Mouse (Mus musculus): ENCODE results near the gene Ftcd. TPM values are rescaled to one million over a fixed set of nuclear protein-coding genes. Genes with fewer than 3 reads are reported as not detected.

The Ftcd gene
- total RNA-seq, 2 experiments from 2014 or later, result not detected

- no peak for ATAC-seq (replicated peaks; ENCODE audit: low FRiP score, poor library complexity, severe bottlenecking)
Observed at GRCm38 (mm10) chr10:76590197-76590596, 14.7 kb downstream of the Ftcd start.

GRCm38 (mm10) chr10:76596338-76596737, 20.9 kb downstream of the Ftcd start:
- ATAC-seq (replicated peaks; ENCODE audit: low FRiP score, poor library complexity, severe bottlenecking), result 0 out of 2 replicates have a peak, but pooled peaks have one; percentile 24

GRCm38 (mm10) chr10:76602690-76603089, 27.2 kb downstream of the Ftcd start:
- ATAC-seq (replicated peaks; ENCODE audit: low FRiP score, poor library complexity, severe bottlenecking), result no peak

- ATAC-seq (replicated peaks; ENCODE audit: low FRiP score, poor library complexity, severe bottlenecking), result no peak
Observed at GRCm38 (mm10) chr10:76612473-76612872, 37.0 kb downstream of the Ftcd start.

- no peak for ATAC-seq (replicated peaks; ENCODE audit: low FRiP score, poor library complexity, severe bottlenecking)
Observed at GRCm38 (mm10) chr10:76622411-76622810, 47.0 kb downstream of the Ftcd start.

- no peak for ATAC-seq (replicated peaks; ENCODE audit: low FRiP score, poor library complexity, severe bottlenecking)
Observed at GRCm38 (mm10) chr10:76622928-76623680, 47.7 kb downstream of the Ftcd start, which contains the start of gene Col6a2. TSS of gene Col6a2 (minus strand) at chr10:76623630.

GRCm38 (mm10) chr10:76623734-76624133, 48.3 kb downstream of the Ftcd start:
- no peak for ATAC-seq (replicated peaks; ENCODE audit: low FRiP score, poor library complexity, severe bottlenecking)

- no peak for ATAC-seq (replicated peaks; ENCODE audit: low FRiP score, poor library complexity, severe bottlenecking)
Observed at GRCm38 (mm10) chr10:76624903-76625302, 49.5 kb downstream of the Ftcd start.

- ATAC-seq (replicated peaks; ENCODE audit: low FRiP score, poor library complexity, severe bottlenecking), result no peak
Observed at GRCm38 (mm10) chr10:76627714-76628113, 52.3 kb downstream of the Ftcd start.

- no peak for ATAC-seq (replicated peaks; ENCODE audit: low FRiP score, poor library complexity, severe bottlenecking)
Observed at GRCm38 (mm10) chr10:76630657-76631056, 55.2 kb downstream of the Ftcd start.

- no peak for ATAC-seq (replicated peaks; ENCODE audit: low FRiP score, poor library complexity, severe bottlenecking)
Observed at GRCm38 (mm10) chr10:76632630-76633029, 57.2 kb downstream of the Ftcd start.

- ATAC-seq (replicated peaks; ENCODE audit: low FRiP score, poor library complexity, severe bottlenecking), result no peak
Observed at GRCm38 (mm10) chr10:76634094-76634571, 58.7 kb downstream of the Ftcd start.

- ATAC-seq (replicated peaks; ENCODE audit: low FRiP score, poor library complexity, severe bottlenecking), result no peak
Observed at GRCm38 (mm10) chr10:76634584-76634983, 59.1 kb downstream of the Ftcd start.

GRCm38 (mm10) chr10:76636026-76636425, 60.6 kb downstream of the Ftcd start:
- ATAC-seq (replicated peaks; ENCODE audit: low FRiP score, poor library complexity, severe bottlenecking), result no peak

- no peak for ATAC-seq (replicated peaks; ENCODE audit: low FRiP score, poor library complexity, severe bottlenecking)
Observed at GRCm38 (mm10) chr10:76636601-76637000, 61.2 kb downstream of the Ftcd start.

Other genes starting within 250 kb of the Ftcd start
- 0.77 and 0.84 TPM in 2 replicates for gene Dip2a, start 230.4 kb upstream of the Ftcd start, total RNA-seq (2015; ENCODE audit: low replicate concordance)
- 0.34 and 4.7 TPM in 2 replicates for gene Dip2a, start 230.4 kb upstream of the Ftcd start, total RNA-seq (2017; ENCODE audit: low replicate concordance)
- not detected in 2 replicates for gene AC141477.1, start 135.2 kb upstream of the Ftcd start, total RNA-seq (2015; ENCODE audit: low replicate concordance)
- not detected in 2 replicates for gene AC141477.1, start 135.2 kb upstream of the Ftcd start, total RNA-seq (2017; ENCODE audit: low replicate concordance)
- 22.4 and 25.0 TPM in 2 replicates for gene Pcnt, start 132.9 kb upstream of the Ftcd start, total RNA-seq (2015; ENCODE audit: low replicate concordance)
- 31.9 and 34.8 TPM in 2 replicates for gene Pcnt, start 132.9 kb upstream of the Ftcd start, total RNA-seq (2017; ENCODE audit: low replicate concordance)
- gene 2610028H24Rik, start 126.6 kb upstream of the Ftcd start, total RNA-seq (2015; ENCODE audit: low replicate concordance), result not detected in 2 replicates
- not detected in 2 replicates for gene 2610028H24Rik, start 126.6 kb upstream of the Ftcd start, total RNA-seq (2017; ENCODE audit: low replicate concordance)
- 19.0 and 34.3 TPM in 2 replicates for gene Mcm3ap, start 106.7 kb upstream of the Ftcd start, total RNA-seq (2015; ENCODE audit: low replicate concordance)
- 30.6 and 68.6 TPM in 2 replicates for gene Mcm3ap, start 106.7 kb upstream of the Ftcd start, total RNA-seq (2017; ENCODE audit: low replicate concordance)
- gene Ybey, start 106.5 kb upstream of the Ftcd start, total RNA-seq (2015; ENCODE audit: low replicate concordance), result 0.19 and 0.21 TPM in 2 replicates
- 0.60 and 1.4 TPM in 2 replicates for gene Ybey, start 106.5 kb upstream of the Ftcd start, total RNA-seq (2017; ENCODE audit: low replicate concordance)
- 1.0 TPM in 1 of 2 replicates, not detected in the other for gene Lss, start 44.1 kb upstream of the Ftcd start, total RNA-seq (2015; ENCODE audit: low replicate concordance)
- gene Lss, start 44.1 kb upstream of the Ftcd start, total RNA-seq (2017; ENCODE audit: low replicate concordance), result 1.7 and 2.0 TPM in 2 replicates
- gene Spatc1l, start 13.4 kb upstream of the Ftcd start, total RNA-seq (2015; ENCODE audit: low replicate concordance), result not detected in 2 replicates
- not detected in 2 replicates for gene Spatc1l, start 13.4 kb upstream of the Ftcd start, total RNA-seq (2017; ENCODE audit: low replicate concordance)
- gene Col6a2, start 48.0 kb downstream of the Ftcd start, total RNA-seq (2015; ENCODE audit: low replicate concordance), result 0.84 TPM in 1 of 2 replicates, not detected in the other
- gene Col6a2, start 48.0 kb downstream of the Ftcd start, total RNA-seq (2017; ENCODE audit: low replicate concordance), result 0.14 TPM in 1 of 2 replicates, not detected in the other
- gene Col6a1, start 150.5 kb downstream of the Ftcd start, total RNA-seq (2015; ENCODE audit: low replicate concordance), result 0.42 and 0.58 TPM in 2 replicates
- 0.68 TPM in 1 of 2 replicates, not detected in the other for gene Col6a1, start 150.5 kb downstream of the Ftcd start, total RNA-seq (2017; ENCODE audit: low replicate concordance)

Data from erythroblast, adult 5-6 weeks (primary cell).